Comparison of ENCODE assay signal across 21 mouse cellular contexts in the genomic region with DNA sequence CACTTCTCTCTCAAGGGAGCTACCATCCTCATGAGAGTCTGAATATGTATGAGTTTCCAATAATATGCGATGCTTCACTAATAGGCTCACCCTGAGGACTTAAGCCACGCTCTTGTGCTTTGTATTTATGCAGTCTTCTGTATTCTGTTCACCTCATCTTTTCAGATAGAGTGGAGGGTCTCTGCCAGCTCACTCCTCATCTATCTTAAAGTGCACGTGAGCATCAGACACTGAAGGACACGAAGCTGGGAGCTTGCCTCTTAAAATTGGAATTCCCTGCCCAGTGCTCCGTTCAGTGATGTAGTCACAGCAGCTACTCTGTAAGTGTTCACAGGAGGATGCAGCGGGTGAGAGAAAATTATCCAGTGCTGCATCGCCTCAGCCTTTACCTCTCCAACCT.
DNase-seq lines count a peak whose midpoint lies in the region; ATAC-seq and TF ChIP-seq lines count a peak whose summit lies in the region.
"Had no signal": no experiment of that assay in that cellular context is flagged by ENCODE, and none has a peak within 500 bp of the region (broad histone marks: within the 10 kb centered on the region; RNA-seq: fewer than 3 reads in every experiment).

No protein-coding gene starts in this region.

- no peak overlapping the region for H3K27ac ChIP-seq in hindbrain, embryonic 10.5 days
- no peak overlapping the region for H3K27ac ChIP-seq in hindbrain, postnatal 0 days
- no peak overlapping the region for H3K27ac ChIP-seq in hindbrain, embryonic 11.5 days (ENCODE audit: low read depth, low read length)
- H3K27ac ChIP-seq in midbrain, embryonic 15.5 days: no peak overlapping the region
- H3K27ac ChIP-seq: embryonic facial prominence, embryonic 10.5 days; limb, embryonic 15.5 days had no signal

- no peak overlapping the region for H3K9ac ChIP-seq in hindbrain, postnatal 0 days (replicated peaks; ENCODE audit: low read length)
- no peak overlapping the region for H3K9ac ChIP-seq in hindbrain, embryonic 11.5 days (ENCODE audit: low read depth, low read length)
- no peak overlapping the region for H3K9ac ChIP-seq in midbrain, embryonic 15.5 days
- H3K9ac ChIP-seq: limb, embryonic 15.5 days had no signal

- peaks cover 38% of the 10 kb centered on the region for H3K27me3 ChIP-seq in hindbrain, embryonic 10.5 days (ENCODE audit: insufficient read depth, poor library complexity, severe bottlenecking)
- H3K27me3 ChIP-seq in hindbrain, postnatal 0 days (ENCODE audit: insufficient read depth, low read length): no peaks in the 10 kb centered on the region
- H3K27me3 ChIP-seq in hindbrain, embryonic 11.5 days (ENCODE audit: control insufficient read depth, insufficient read depth, low read length): no peaks in the 10 kb centered on the region
- H3K27me3 ChIP-seq in midbrain, embryonic 15.5 days (replicated peaks): no peaks in the 10 kb centered on the region
- H3K27me3 ChIP-seq: limb, embryonic 15.5 days had no signal

- no peak overlapping the region for H3K4me2 ChIP-seq in hindbrain, postnatal 0 days (ENCODE audit: low read depth, low read length)
- H3K4me2 ChIP-seq in hindbrain, embryonic 11.5 days (replicated peaks; ENCODE audit: low read depth, low read length): no peak overlapping the region
- no peak overlapping the region for H3K4me2 ChIP-seq in midbrain, embryonic 15.5 days
- H3K4me2 ChIP-seq: limb, embryonic 15.5 days had no signal

- H3K4me3 ChIP-seq in hindbrain, embryonic 10.5 days: no peak overlapping the region
- H3K4me3 ChIP-seq in hindbrain, postnatal 0 days (ENCODE audit: low read length): no peak overlapping the region
- H3K4me3 ChIP-seq in hindbrain, embryonic 11.5 days (ENCODE audit: low read depth, low read length): no peak overlapping the region
- no peak overlapping the region for H3K4me3 ChIP-seq in midbrain, embryonic 15.5 days
- H3K4me3 ChIP-seq: embryonic facial prominence, embryonic 10.5 days; gastrocnemius, adult 2 months; limb, embryonic 15.5 days had no signal

- ATAC-seq in hindbrain, postnatal 0 days: no peak
- peak; percentile 73 for ATAC-seq in hindbrain, embryonic 11.5 days (ENCODE audit: low FRiP score)
- peak; percentile 62; the same call in 1 of the 2 replicates for ATAC-seq in midbrain, embryonic 15.5 days (replicated peaks)
- ATAC-seq: lung, postnatal 0 days had no signal

- DNase-seq in embryo, embryonic 10 days (ENCODE audit: low spot score): peak; percentile 6
- no peak for DNase-seq in embryo, embryonic 9.5 days (ENCODE audit: extremely low spot score)
- DNase-seq in hindbrain, embryonic 10.5 days (ENCODE audit: low spot score): peak; percentile 7
- DNase-seq in hindbrain, postnatal 0 days (ENCODE audit: low spot score): no peak
- peak; percentile 21 for DNase-seq in hindbrain, embryonic 11.5 days (ENCODE audit: low spot score)
- DNase-seq in gastrocnemius, postnatal 4 days (ENCODE audit: low spot score in 2 of 2): no peak
- no peak for DNase-seq in right cerebral cortex, postnatal 4 days
- DNase-seq: adrenal gland, postnatal 10 days; cerebellum, adult 11 months; cerebellum, postnatal 10 days; gastrocnemius, adult 2 months; heart, adult 18-20 months; heart, postnatal 36 days; kidney, adult 8-10 months; kidney, postnatal 25 days; right cerebral cortex, adult 18-20 months; thymus, postnatal 14 days had no signal

- 48% methylated on average over 7 of the region's 7 CpGs for WGBS in hindbrain, embryonic 10.5 days
- WGBS in hindbrain, postnatal 0 days: 34% methylated on average over 7 of the region's 7 CpGs
- 47% methylated on average over 7 of the region's 7 CpGs for WGBS in hindbrain, embryonic 11.5 days
- WGBS in midbrain, embryonic 15.5 days: 19% methylated on average over 7 of the region's 7 CpGs

- peaks cover 18% of the 10 kb centered on the region for H3K4me1 ChIP-seq in hindbrain, embryonic 10.5 days (replicated peaks)
- H3K4me1 ChIP-seq in hindbrain, postnatal 0 days (ENCODE audit: insufficient read depth, low read length): no peaks in the 10 kb centered on the region
- no peaks in the 10 kb centered on the region; the same call in 1 of the 2 replicates for H3K4me1 ChIP-seq in hindbrain, embryonic 11.5 days (replicated peaks; ENCODE audit: control insufficient read depth, insufficient read depth, low read length)
- peaks cover 12% of the 10 kb centered on the region; the same call in 1 of the 2 replicates for H3K4me1 ChIP-seq in midbrain, embryonic 15.5 days
- H3K4me1 ChIP-seq: limb, embryonic 15.5 days had no signal

- H3K36me3 ChIP-seq in hindbrain, embryonic 10.5 days: no peaks in the 10 kb centered on the region
- no peaks in the 10 kb centered on the region for H3K36me3 ChIP-seq in hindbrain, postnatal 0 days (ENCODE audit: insufficient read depth, low read length)
- no peaks in the 10 kb centered on the region for H3K36me3 ChIP-seq in hindbrain, embryonic 11.5 days (ENCODE audit: control insufficient read depth, insufficient read depth, low read length)
- no peaks in the 10 kb centered on the region for H3K36me3 ChIP-seq in midbrain, embryonic 15.5 days (replicated peaks)
- H3K36me3 ChIP-seq: embryonic facial prominence, embryonic 10.5 days; limb, embryonic 15.5 days had no signal

- TF ChIP-seq CTCF in hindbrain, postnatal 0 days (IDR thresholded peaks at IDR 0.05; ENCODE audit: low read depth): no peak

- H3K9me3 ChIP-seq in hindbrain, embryonic 10.5 days: no peaks in the 10 kb centered on the region
- no peaks in the 10 kb centered on the region for H3K9me3 ChIP-seq in hindbrain, postnatal 0 days (ENCODE audit: low read length)
- no peaks in the 10 kb centered on the region for H3K9me3 ChIP-seq in hindbrain, embryonic 11.5 days (ENCODE audit: control insufficient read depth, low read length)
- no peaks in the 10 kb centered on the region for H3K9me3 ChIP-seq in midbrain, embryonic 15.5 days
- H3K9me3 ChIP-seq: embryonic facial prominence, embryonic 10.5 days; limb, embryonic 15.5 days had no signal

Comparison
In these comparisons a context has a peak if more than half of its experiments do, and no peak if none do; other contexts are left out.
1. DNase-seq: peak in embryo, embryonic 10 days (single experiment), hindbrain, embryonic 10.5 days (single experiment) and hindbrain, embryonic 11.5 days (single experiment); none in embryo, embryonic 9.5 days (single experiment), hindbrain, postnatal 0 days (single experiment), gastrocnemius, postnatal 4 days (0 of 2) and right cerebral cortex, postnatal 4 days (single experiment).